Mouse (Mus musculus) ES-E14 (cell line): ENCODE measurements around the gene Cntn5. TPM values are rescaled to one million over a fixed set of nuclear protein-coding genes. Genes with fewer than 3 reads are reported as not detected.

Source experiments
- DNase-seq: peaks from one replicate; pipeline ENCODE4 v3.0.0-alpha.2; 2013; ENCODE audit warnings: low read depth, low spot score
- H3K27ac ChIP-seq: 2 replicates; pipeline ENCODE4 v1.5.1; 2012; ENCODE audit warnings: low read depth, mild to moderate bottlenecking, low read length, moderate library complexity, mixed read lengths; ENCODE audit not compliant: poor library complexity, insufficient read depth, severe bottlenecking
- H3K36me3 ChIP-seq: 2 replicates; pipeline ENCODE4 v1.6.1; 2012; ENCODE audit warnings: mild to moderate bottlenecking, low read length, moderate library complexity, mixed read lengths; ENCODE audit not compliant: control insufficient read depth, poor library complexity, insufficient read depth, severe bottlenecking
- H3K4me1 ChIP-seq, 2 experiments: fragments of 150-350 bp in 1 of 2; sonication (generic) in 1 of 2; 2 replicates each; pipeline ENCODE4 v1.6.1; 2012; ENCODE audit warnings: low read length in 2 of 2, mild to moderate bottlenecking in 1 of 2, mixed read lengths in 1 of 2; ENCODE audit not compliant: control insufficient read depth in 2 of 2, insufficient read depth in 2 of 2, poor library complexity in 1 of 2
- H3K4me3 ChIP-seq, 2 experiments: fragments of 150-350 bp in 1 of 2; sonication (generic) in 1 of 2; 2 replicates each; pipeline ENCODE4 v1.5.1; 2012; ENCODE audit warnings: low read length in 2 of 2, low read depth in 1 of 2, mild to moderate bottlenecking in 1 of 2, mixed read lengths in 1 of 2; ENCODE audit not compliant: insufficient read depth in 1 of 2, poor library complexity in 1 of 2, severe bottlenecking in 1 of 2
- H3K9ac ChIP-seq: 2 replicates; pipeline ENCODE4 v1.6.1; 2012; ENCODE audit warnings: low read depth, mild to moderate bottlenecking, low read length, mixed read lengths; ENCODE audit not compliant: poor library complexity, insufficient read depth, severe bottlenecking
- H3K9me3 ChIP-seq: fragments of 150-350 bp; sonication (generic); 2 replicates; pipeline ENCODE4 v1.6.1; 2012; ENCODE audit warnings: low read depth, mild to moderate bottlenecking, low read length; ENCODE audit not compliant: control insufficient read depth, insufficient read depth
- CHD2 ChIP-seq: IDR thresholded peaks from 2 replicates; pipeline ENCODE4 v1.6.1; 2014; ENCODE audit warnings: mild to moderate bottlenecking, low read depth, low read length, inconsistent platforms
- HCFC1 ChIP-seq: IDR thresholded peaks from 2 replicates; pipeline ENCODE4 v1.6.1; 2012; ENCODE audit warnings: low read length, inconsistent platforms, borderline replicate concordance; ENCODE audit not compliant: insufficient read depth
- MAFK ChIP-seq: IDR thresholded peaks from 2 replicates; pipeline ENCODE4 v1.6.1; 2014; ENCODE audit warnings: mild to moderate bottlenecking, low read depth, low read length, inconsistent platforms; ENCODE audit not compliant: insufficient read depth
- ZC3H11A ChIP-seq: IDR thresholded peaks from 2 replicates; pipeline ENCODE4 v1.6.1; 2012; ENCODE audit warnings: low read depth, mild to moderate bottlenecking, inconsistent platforms, low read length, borderline replicate concordance
- ZNF384 ChIP-seq: IDR thresholded peaks from 2 replicates; pipeline ENCODE4 v1.6.1; 2012; ENCODE audit warnings: low read depth, low read length, inconsistent platforms
- in situ Hi-C, 2 experiments: fragments of 600-800 bp; cut with MboI; formaldehyde crosslinking; loops; one replicate each; pipeline ENCODE4 v1.15.1; 2025; ENCODE audit warnings: low sequenced_read_pairs in 2 of 2, inconsistent platforms in 1 of 2; ENCODE audit not compliant: unreplicated experiment in 2 of 2
- total RNA-seq: library from RNA; depleted of rRNA; stranded (reverse); fragments of 300-350 nt; gene quantifications from 2 replicates; pipeline ENCODE4 v1.2.3, GENCODE M21; 2012

Cntn5 gene
- total RNA-seq, 1 experiment: not detected

GRCm38 (mm10) chr9:10873881-10874280 is 30.7 kb downstream of the Cntn5 start:
- no peaks in the 10 kb centered on the region for H3K4me1 ChIP-seq
- no peak overlapping the region for H3K4me3 ChIP-seq
- H3K9ac ChIP-seq: no peak overlapping the region
- in situ Hi-C loops: no loop called here
- H3K27ac ChIP-seq: no peak overlapping the region
- no peaks in the 10 kb centered on the region for H3K9me3 ChIP-seq
- DNase-seq: no peak
- H3K36me3 ChIP-seq: no peaks in the 10 kb centered on the region
- TF ChIP-seq ZNF384 (no peak), ZC3H11A (no peak), HCFC1 (no peak), MAFK (no peak)

DNA sequence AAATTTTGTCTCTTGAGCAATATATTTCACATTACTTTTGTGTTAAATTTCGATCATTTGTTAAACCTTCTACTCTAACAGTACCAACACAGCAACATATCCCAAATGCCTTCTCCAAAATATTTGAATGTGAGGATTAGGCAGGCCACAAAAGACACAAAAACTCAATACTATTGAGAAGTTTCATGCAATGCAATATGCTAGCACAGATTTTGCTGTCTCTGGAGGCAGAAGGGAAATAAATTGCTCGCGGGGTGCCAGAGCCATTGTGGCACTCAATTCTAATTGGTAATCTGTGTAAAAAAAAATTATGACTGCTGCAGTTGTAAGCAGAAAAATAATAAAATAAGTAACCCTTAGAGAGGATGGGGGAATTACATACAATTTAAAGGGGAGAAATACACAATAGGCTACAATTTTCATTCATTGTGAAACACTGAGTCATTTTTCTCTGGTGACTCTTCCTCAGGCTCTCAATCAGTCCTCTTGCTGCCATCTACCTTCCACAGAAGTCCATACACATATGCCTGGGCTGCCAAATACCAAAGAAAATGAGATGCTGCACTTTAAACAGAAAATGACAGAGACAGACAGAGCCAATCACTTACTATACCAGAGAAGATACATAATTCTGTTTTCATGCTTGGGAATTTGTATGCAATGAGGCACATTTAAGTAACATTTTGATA is 48.2 kb downstream of the Cntn5 start:
- Histone ChIP-seq H3K9ac (no peak overlapping the region), H3K27ac (no peak overlapping the region), H3K36me3 (no peaks in the 10 kb centered on the region), H3K4me3 (no peak overlapping the region), H3K9me3 (no peaks in the 10 kb centered on the region), H3K4me1 (no peaks in the 10 kb centered on the region)
- no peak for TF ChIP-seq CHD2
- TF ChIP-seq MAFK: no peak
- TF ChIP-seq ZNF384: no peak
- no peak for TF ChIP-seq HCFC1
- TF ChIP-seq ZC3H11A: no peak
- in situ Hi-C loops: no loop called here
- DNase-seq: no peak

- no peak overlapping the region for H3K27ac ChIP-seq
- in situ Hi-C loops: no loop called here
- TF ChIP-seq MAFK (no peak), ZC3H11A (no peak), HCFC1 (no peak), CHD2 (no peak), ZNF384 (no peak)
Observed at GRCm38 (mm10) chr9:10816711-10817110, 87.9 kb downstream of the Cntn5 start.

GRCm38 (mm10) chr9:10797158-10797557 is 107.4 kb downstream of the Cntn5 start:
- no peaks in the 10 kb centered on the region for H3K36me3 ChIP-seq
- H3K4me1 ChIP-seq: no peaks in the 10 kb centered on the region
- in situ Hi-C loops: no loop called here
- TF ChIP-seq ZNF384: no peak
- TF ChIP-seq HCFC1: no peak
- TF ChIP-seq MAFK: no peak
- no peak for TF ChIP-seq ZC3H11A
- no peak overlapping the region for H3K9ac ChIP-seq
- no peaks in the 10 kb centered on the region for H3K9me3 ChIP-seq
- no peak overlapping the region for H3K4me3 ChIP-seq
- H3K27ac ChIP-seq: no peak overlapping the region
- DNase-seq: no peak

More at GRCm38 (mm10) chr9:10816711-10817110, 87.9 kb downstream of the Cntn5 start:
- H3K9me3 ChIP-seq: no peaks in the 10 kb centered on the region
- no peak overlapping the region for H3K9ac ChIP-seq
- no peak for DNase-seq
- H3K4me3 ChIP-seq: no peak overlapping the region
- no peaks in the 10 kb centered on the region for H3K4me1 ChIP-seq
- no peaks in the 10 kb centered on the region for H3K36me3 ChIP-seq
